Mouse (Mus musculus) testis, adult 2 months (tissue): ENCODE data around the gene G0s2.

Experiments
- CTCF ChIP-seq: fragments of 200-500 bp; IDR thresholded peaks from 2 replicates; pipeline ENCODE4 v1.5.1; 2012; ENCODE audit warnings: low read depth, mild to moderate bottlenecking, inconsistent platforms, low read length, moderate library complexity; ENCODE audit not compliant: control insufficient read depth, insufficient read depth, insufficient replicate concordance
- POLR2A ChIP-seq: fragments of 200-500 bp; IDR thresholded peaks from 2 replicates; pipeline ENCODE4 v1.6.1; 2012; ENCODE audit warnings: low read depth, mild to moderate bottlenecking, inconsistent platforms, low read length, moderate library complexity; ENCODE audit not compliant: control insufficient read depth

DNA sequence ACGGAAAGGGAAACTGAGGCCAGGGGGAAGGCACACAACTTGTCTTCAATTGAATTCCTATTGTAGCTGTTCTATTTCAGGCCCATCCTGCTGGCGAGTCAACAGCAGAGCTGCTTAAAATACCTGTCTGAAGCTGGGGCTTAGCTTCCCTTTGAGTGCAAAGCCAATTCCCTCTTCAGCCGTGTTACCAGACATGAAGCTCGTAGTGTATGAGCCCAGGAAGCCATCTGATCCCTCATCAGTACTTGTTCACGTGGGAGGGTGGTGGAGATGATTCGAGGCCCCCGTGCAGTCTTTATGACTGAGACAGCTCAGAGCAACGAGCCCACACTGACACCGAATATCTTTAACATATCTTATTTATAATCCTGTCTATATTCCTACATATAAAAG, 43.3 kb upstream of the G0s2 start:
- TF ChIP-seq POLR2A: no peak
- TF ChIP-seq CTCF: no peak
